Mouse (Mus musculus) urinary bladder, postnatal 14 days (tissue): ENCODE data around the gene Btbd35f12.
"Not testable (repeated sequence)": the region's sequence is repeated elsewhere in the genome, so short reads cannot be mapped to it uniquely, and the experiment has no call there.

Experiments used
- DNase-seq: peaks from one replicate; pipeline ENCODE4 v3.0.0; 2021; ENCODE audit warnings: low spot score

Btbd35f12 gene

DNA sequence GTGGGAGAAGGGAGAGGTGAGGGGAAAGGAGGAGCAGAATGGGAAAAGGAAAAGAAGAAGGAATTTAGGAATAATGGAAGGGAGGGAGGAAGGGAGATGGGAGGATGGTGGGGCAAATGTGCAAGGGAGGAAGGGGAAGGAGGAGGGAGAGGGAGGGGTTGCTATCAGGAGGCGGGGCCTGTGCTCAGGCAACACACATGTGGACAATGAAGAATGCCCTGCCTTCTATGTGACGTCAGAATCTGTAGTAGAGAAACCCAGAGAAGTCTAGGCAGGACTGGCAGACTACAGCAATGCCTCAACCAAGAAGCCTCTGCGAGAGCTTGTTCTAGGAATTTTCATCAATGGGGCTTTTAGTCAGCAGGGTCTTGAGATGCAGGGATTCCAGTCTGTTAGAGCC is at the start of gene Btbd35f12:
Btbd35f12 (plus strand) TSS at position 301 of the 400 bp plus-strand sequence.
- DNase-seq = not testable (repeated sequence)

DNA sequence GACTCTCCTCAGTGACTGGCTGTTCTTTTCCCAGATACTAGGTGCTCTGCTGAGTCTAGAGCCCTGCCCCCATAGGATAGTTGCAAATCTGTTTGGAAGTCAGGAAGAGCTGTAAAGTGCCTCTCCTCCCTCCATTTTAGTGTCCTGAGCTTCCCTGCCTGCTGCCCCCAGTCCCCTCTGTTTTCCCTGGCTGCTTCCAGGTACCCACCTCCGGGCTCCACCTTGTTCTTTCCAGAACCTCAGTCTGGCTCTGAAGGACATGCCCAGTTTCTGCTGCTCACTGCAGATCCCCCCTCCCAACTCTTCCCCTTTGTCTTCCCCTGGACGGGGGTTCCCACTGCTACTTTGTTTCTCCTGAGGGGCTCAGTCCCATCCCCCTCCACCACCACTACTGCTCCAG is 40.1 kb downstream of the Btbd35f12 start:
- not testable (repeated sequence) for DNase-seq
